Mouse (Mus musculus) thymus, adult 2 months (tissue): Measurements from ENCODE around the gene Ccdc189. TPM values are rescaled to one million over a fixed set of nuclear protein-coding genes. Genes with fewer than 3 reads are reported as not detected.

ENCODE experiments used
- DNase-seq: peaks from one replicate; pipeline ENCODE4 v3.0.0; 2021
- H3K27ac ChIP-seq: fragments of 200-500 bp; 2 replicates; pipeline ENCODE4 v1.5.1; 2012; ENCODE audit warnings: low read length, control low read depth; ENCODE audit not compliant: control insufficient read depth, insufficient read depth
- H3K27me3 ChIP-seq: fragments of 200-500 bp; 2 replicates; pipeline ENCODE4 v1.6.1; 2012; ENCODE audit warnings: mild to moderate bottlenecking, low read length, moderate library complexity, mixed read lengths; ENCODE audit not compliant: control insufficient read depth, insufficient read depth
- H3K36me3 ChIP-seq: fragments of 200-500 bp; 2 replicates; pipeline ENCODE4 v1.6.1; 2012; ENCODE audit warnings: mild to moderate bottlenecking, low read length, moderate library complexity; ENCODE audit not compliant: control insufficient read depth, insufficient read depth
- H3K4me1 ChIP-seq: fragments of 200-500 bp; replicated peaks from 2 replicates; pipeline ENCODE4 v1.6.1; 2012; ENCODE audit warnings: low read length; ENCODE audit not compliant: control insufficient read depth, insufficient read depth
- H3K4me3 ChIP-seq: fragments of 200-500 bp; 2 replicates; pipeline ENCODE4 v1.5.1; 2012; ENCODE audit warnings: mild to moderate bottlenecking, low read length, control low read depth, moderate library complexity; ENCODE audit not compliant: control insufficient read depth, insufficient read depth
- CTCF ChIP-seq: fragments of 200-500 bp; IDR thresholded peaks from 2 replicates; pipeline ENCODE4 v1.5.1; 2012; ENCODE audit warnings: mild to moderate bottlenecking, control low read depth, low read length, moderate library complexity, borderline replicate concordance; ENCODE audit not compliant: control insufficient read depth, poor library complexity, insufficient read depth; ENCODE audit errors: extremely low read depth
- POLR2A ChIP-seq: fragments of 200-500 bp; IDR thresholded peaks from 2 replicates; pipeline ENCODE4 v1.6.1; 2012; ENCODE audit warnings: mild to moderate bottlenecking, low read length, control low read depth, moderate library complexity; ENCODE audit not compliant: control insufficient read depth, poor library complexity, insufficient read depth; ENCODE audit errors: extremely low read depth
- WGBS: fragments of 180-500 bp; shearing (Covaris S2); methylation state at CpG from one replicate; pipeline ENCODE4 v1.1.7; 2018; 5-methylcytosine and 5-hydroxymethylcytosine counted together
- polyA plus RNA-seq: library from polyadenylated mRNA; depleted of rRNA; stranded (reverse); fragments of >200 nt; gene quantifications from 2 replicates; pipeline ENCODE4 v1.2.3, GENCODE M21; 2012

Gene Ccdc189
- polyA plus RNA-seq, 1 experiment = 2.9 TPM

DNA sequence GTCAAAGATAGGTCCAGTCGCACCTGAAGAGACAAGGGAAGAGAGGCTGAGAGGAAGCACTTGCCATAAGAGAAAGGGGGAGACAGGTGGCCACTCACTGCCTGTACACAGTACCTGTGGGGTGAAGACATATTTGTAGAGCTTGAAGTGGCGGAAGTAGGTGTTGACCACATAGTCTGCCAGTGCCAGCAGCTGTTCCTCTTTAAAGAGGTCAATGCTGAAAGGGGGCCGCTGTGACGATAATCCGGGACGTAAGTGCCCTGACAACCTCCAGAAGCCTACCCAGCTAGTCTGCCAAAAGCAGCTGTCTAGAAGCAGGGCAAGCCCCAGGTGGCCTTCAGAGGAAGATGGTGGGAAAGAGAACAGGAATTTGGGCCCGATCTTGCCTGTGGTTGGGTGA lies 3.4 kb downstream of the Ccdc189 start:
- peaks cover 13% of the 10 kb centered on the region for H3K4me1 ChIP-seq
- H3K4me3 ChIP-seq = no peak overlapping the region
- TF ChIP-seq POLR2A (no peak), CTCF (no peak)
- H3K27ac ChIP-seq = no peak overlapping the region
- H3K27me3 ChIP-seq = no peaks in the 10 kb centered on the region
- H3K36me3 ChIP-seq = peaks cover 33% of the 10 kb centered on the region
- DNase-seq = no peak
- 80% methylated on average over 7 of the region's 7 CpGs for WGBS

DNA sequence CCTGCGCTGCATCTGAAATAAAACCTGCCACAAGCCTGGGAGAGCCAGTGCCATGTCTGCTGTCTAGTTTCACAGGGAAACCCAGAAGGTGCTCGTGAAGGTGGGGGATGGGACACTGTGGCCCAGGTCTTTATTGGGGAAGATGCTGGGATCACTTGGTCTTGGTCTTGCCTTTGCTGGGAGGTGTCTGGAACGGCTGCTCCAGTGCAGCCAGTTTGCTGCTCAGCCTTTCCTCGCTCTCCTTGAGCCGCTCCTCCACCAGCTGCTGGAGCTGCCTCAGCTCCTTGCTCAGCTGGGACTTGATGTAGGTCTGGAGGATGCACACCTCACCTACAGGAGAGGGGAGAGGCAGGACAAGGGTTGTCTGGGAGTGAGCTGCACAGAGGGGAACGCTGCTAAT lies 5.1 kb downstream of the Ccdc189 start:
- WGBS = 98% methylated on average over 6 of the region's 6 CpGs
- peaks cover 43% of the 10 kb centered on the region for H3K36me3 ChIP-seq
- TF ChIP-seq POLR2A (no peak), CTCF (no peak)
- DNase-seq = no peak
- H3K27ac ChIP-seq = no peak overlapping the region
- H3K4me3 ChIP-seq = no peak overlapping the region
- H3K27me3 ChIP-seq = no peaks in the 10 kb centered on the region
- H3K4me1 ChIP-seq = peaks cover 4% of the 10 kb centered on the region

DNA sequence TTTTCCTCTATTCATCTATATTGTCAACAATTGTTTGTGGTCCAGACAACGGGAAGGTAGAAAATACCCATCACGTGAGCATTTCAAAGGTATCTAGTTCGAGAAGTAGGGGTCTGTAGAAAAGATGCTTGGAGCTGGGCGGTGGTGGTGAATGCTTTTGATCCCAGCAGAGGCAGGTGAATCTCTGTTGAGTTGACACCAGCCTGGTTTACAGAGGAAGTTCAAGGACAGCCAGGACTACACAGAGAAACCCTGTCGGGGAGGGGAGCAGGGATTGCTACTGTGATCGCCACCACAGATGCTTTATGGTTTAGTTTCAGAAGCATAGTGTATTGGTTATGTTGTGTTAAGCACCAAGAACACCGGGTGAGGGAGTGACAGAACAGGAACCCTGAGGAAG lies 14.3 kb downstream of the Ccdc189 start:
- TF ChIP-seq CTCF (no peak), POLR2A (no peak)
- H3K4me3 ChIP-seq = 0 out of 2 replicates have a peak overlapping the region, but pooled peaks have one; percentile 8
- H3K36me3 ChIP-seq = peaks cover 14% of the 10 kb centered on the region; the same call in 1 of the 2 replicates
- H3K4me1 ChIP-seq = peaks cover 10% of the 10 kb centered on the region
- H3K27ac ChIP-seq = peak overlapping the region; percentile 52
- DNase-seq = no peak
- WGBS = 6% methylated on average over 7 of the region's 7 CpGs
- H3K27me3 ChIP-seq = no peaks in the 10 kb centered on the region

DNA sequence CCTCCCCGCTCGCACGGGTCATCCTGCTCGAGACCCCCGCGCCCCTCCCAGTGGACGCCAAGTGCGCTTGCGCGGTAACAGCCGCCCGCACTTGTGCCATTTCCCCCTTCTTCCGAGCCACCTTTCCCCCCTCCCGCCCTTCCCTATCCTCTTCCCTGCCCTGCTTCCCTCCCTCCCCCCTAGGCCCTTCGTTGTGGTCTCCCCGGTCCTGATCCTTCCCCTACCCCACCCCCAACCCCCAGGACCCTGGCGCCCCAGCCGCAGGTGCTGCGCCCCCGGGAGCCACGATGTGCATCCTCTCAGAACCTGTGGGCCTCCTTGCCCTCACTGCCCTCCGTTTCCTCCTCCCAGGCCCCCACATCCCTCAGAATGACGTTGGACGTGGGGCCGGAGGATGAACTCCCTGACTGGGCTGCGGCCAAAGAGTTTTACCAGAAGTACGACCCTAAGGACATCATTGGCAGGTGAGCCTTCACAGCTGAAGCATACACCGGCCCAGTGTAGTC lies 14.8 kb downstream of the Ccdc189 start:
- H3K36me3 ChIP-seq = peaks cover 11% of the 10 kb centered on the region; the same call in 1 of the 2 replicates
- H3K4me1 ChIP-seq = peaks cover 10% of the 10 kb centered on the region
- peak overlapping the region; percentile 70 for H3K4me3 ChIP-seq
- TF ChIP-seq CTCF (no peak), POLR2A (no peak)
- DNase-seq = peak; percentile 41
- H3K27me3 ChIP-seq = no peaks in the 10 kb centered on the region
- WGBS = 1% methylated on average over 26 of the region's 28 CpGs
- peak overlapping the region; percentile 13; the same call in 1 of the 2 replicates for H3K27ac ChIP-seq

DNA sequence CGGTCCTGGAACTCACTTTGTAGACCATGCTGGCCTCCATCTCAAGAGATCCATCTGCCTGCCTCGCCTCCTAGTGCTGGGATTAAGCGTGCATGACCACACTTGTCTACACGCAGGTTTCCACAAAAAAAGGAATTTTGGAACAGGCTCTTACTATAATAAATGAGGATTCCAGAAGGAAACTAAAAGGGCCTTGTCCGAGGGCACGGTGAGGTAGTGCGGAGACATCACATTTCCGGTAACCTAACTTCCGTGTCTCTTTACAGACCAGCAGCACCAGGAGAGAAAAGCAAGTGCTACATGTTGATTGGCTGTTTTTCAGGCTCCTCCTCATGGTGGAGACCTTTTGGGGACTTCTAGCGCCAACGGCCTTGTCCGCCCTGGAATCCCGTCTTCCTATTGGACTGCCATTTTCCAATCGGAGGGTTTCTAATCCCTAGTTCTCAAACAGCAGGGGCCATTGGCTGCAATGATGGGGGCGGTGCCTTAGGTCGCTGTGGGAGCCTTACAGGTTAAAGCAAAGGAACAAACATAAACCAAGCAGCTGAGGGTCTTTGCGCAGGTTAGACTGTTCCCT lies 15.4 kb downstream of the Ccdc189 start, which contains the start of gene Phkg2:
Gene Phkg2, plus strand, starts transcription at position 446 of the 577 bp plus-strand sequence.
- Histone ChIP-seq H3K4me1 (peaks cover 10% of the 10 kb centered on the region), H3K27ac (peak within 1 kb of the TSS; percentile 69), H3K27me3 (no peaks in the 10 kb centered on the region), H3K4me3 (peak within 1 kb of the TSS; percentile 70), H3K36me3 (peaks cover 10% of the 10 kb centered on the region; the same call in 1 of the 2 replicates)
- peak; percentile 90 for DNase-seq
- TF ChIP-seq CTCF (no peak), POLR2A (peak; percentile 60)
- under 1% methylated on average over 17 of the region's 17 CpGs for WGBS

DNA sequence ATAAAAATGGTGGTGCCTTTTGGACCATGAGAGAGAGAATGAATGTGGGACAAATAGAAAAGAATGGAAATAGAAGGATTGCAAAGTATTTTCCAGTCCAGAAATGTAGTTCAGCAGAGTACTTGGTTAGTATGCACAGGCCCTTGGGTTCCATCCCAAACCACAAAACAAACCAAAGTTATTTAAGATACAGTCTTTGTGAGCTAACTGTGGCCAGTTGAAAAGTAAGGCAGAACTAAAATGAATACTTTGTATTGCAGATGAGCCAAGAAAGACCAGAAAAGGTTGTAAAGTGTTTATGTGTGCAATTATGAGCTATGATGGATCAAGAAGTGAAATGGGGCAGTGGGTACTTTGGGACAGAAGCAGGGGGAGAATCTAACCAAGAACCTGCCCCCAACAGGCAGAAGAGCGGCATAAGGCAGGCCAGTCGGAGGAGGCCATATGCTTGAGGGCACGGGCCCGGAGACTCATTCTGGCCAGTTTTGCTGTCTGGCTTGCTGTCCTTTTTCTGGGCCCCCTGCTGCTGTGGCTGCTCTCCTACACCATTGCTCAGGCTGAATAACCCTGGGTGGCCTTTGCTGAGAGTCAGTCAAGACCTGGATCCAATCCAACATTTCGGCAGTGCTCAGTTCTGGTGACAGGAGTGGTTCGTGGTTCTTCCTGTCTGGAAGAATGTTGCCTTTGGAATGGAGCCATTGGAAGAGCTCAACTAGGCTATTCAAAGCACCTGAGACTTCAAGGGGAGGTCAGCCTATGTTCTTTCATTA lies 23.8 kb downstream of the Ccdc189 start:
- TF ChIP-seq POLR2A = no peak
- no peak for TF ChIP-seq CTCF
- Histone ChIP-seq H3K27ac (no peak overlapping the region), H3K36me3 (peaks cover 11% of the 10 kb centered on the region), H3K4me3 (no peak overlapping the region), H3K27me3 (no peaks in the 10 kb centered on the region), H3K4me1 (no peaks in the 10 kb centered on the region)
- 94% methylated on average over 6 of the region's 6 CpGs for WGBS
- DNase-seq = no peak
